Mouse (Mus musculus) lung, postnatal 0 days (tissue): Measurements from ENCODE around the gene Man2a1. TPM values are rescaled to one million over a fixed set of nuclear protein-coding genes. Genes with fewer than 3 reads are reported as not detected.

Experiments
- ATAC-seq: fragments of 200-750 bp; cut with Nextera tagmentation; 2 replicates; pipeline ENCODE4 v1.8.0; 2017; ENCODE audit warnings: moderate library complexity
- DNase-seq: peaks from one replicate; pipeline ENCODE4 v3.0.0-alpha.2; 2016; ENCODE audit warnings: low spot score
- H3K27ac ChIP-seq: fragments of 300-500 bp; sonication (generic); 2 replicates; pipeline ENCODE4 v1.5.1; 2014; ENCODE audit warnings: antibody characterized with exemption, mild to moderate bottlenecking, low read length, mixed read lengths
- H3K27me3 ChIP-seq: fragments of 300-500 bp; sonication (generic); replicated peaks from 2 replicates; pipeline ENCODE4 v1.6.1; 2014; ENCODE audit warnings: low read length, mixed read lengths; ENCODE audit not compliant: insufficient read depth
- H3K36me3 ChIP-seq: fragments of 300-500 bp; sonication (generic); 2 replicates; pipeline ENCODE4 v1.6.1; 2014; ENCODE audit warnings: low read length, mixed read lengths; ENCODE audit not compliant: insufficient read depth
- H3K4me1 ChIP-seq: fragments of 300-500 bp; sonication (generic); 2 replicates; pipeline ENCODE4 v1.6.1; 2014; ENCODE audit warnings: antibody characterized with exemption, low read depth, low read length, mixed read lengths; ENCODE audit not compliant: insufficient read depth
- H3K4me2 ChIP-seq: fragments of 300-500 bp; sonication (generic); replicated peaks from 2 replicates; pipeline ENCODE4 v1.6.1; 2014; ENCODE audit warnings: low read depth, mild to moderate bottlenecking, low read length, moderate library complexity, mixed read lengths
- H3K4me3 ChIP-seq: fragments of 300-500 bp; sonication (generic); 2 replicates; pipeline ENCODE4 v1.5.1; 2014; ENCODE audit warnings: low read depth, low read length
- H3K9ac ChIP-seq: fragments of 300-500 bp; sonication (generic); replicated peaks from 2 replicates; pipeline ENCODE4 v1.6.1; 2014; ENCODE audit warnings: low read depth, mild to moderate bottlenecking
- H3K9me3 ChIP-seq: fragments of 300-500 bp; sonication (generic); 2 replicates; pipeline ENCODE4 v1.6.1; 2016; ENCODE audit warnings: low read length, mixed read lengths
- CTCF ChIP-seq: IDR thresholded peaks from 2 replicates; pipeline ENCODE4 v1.5.1; 2016; ENCODE audit warnings: antibody characterized with exemption, mild to moderate bottlenecking
- EP300 ChIP-seq: IDR thresholded peaks from 2 replicates; pipeline ENCODE4 v1.6.1; 2016; ENCODE audit warnings: antibody characterized with exemption, mild to moderate bottlenecking, control low read depth
- WGBS: fragments of 180-500 bp; shearing (Covaris S2); extraction: QIAGEN DNeasy Blood & Tissue Kit; methylation state at CpG from one replicate; pipeline ENCODE4 v1.1.7; 2014; 5-methylcytosine and 5-hydroxymethylcytosine counted together
- polyA plus RNA-seq: library from polyadenylated mRNA; unstranded; fragments of >200 nt; fragmentation: Nextera tagmentation; extraction: Ambion mirVana; gene quantifications from 2 replicates; pipeline ENCODE4 v1.2.1, GENCODE M21; 2015

Gene Man2a1
- polyA plus RNA-seq, 1 experiment from 2014 or later = 9.7 TPM

- no peak overlapping the region for H3K4me2 ChIP-seq
- no peak; the same call in 1 of the 2 replicates for ATAC-seq
- TF ChIP-seq EP300 (no peak), CTCF (no peak)
- H3K9me3 ChIP-seq = no peaks in the 10 kb centered on the region
- WGBS = 72% methylated on average over 13 of the region's 13 CpGs
- H3K9ac ChIP-seq = no peak overlapping the region
- DNase-seq = peak; percentile 27
- H3K27ac ChIP-seq = no peak overlapping the region
- H3K27me3 ChIP-seq = no peaks in the 10 kb centered on the region
- no peak overlapping the region for H3K4me3 ChIP-seq
- no peaks in the 10 kb centered on the region; the same call in 1 of the 2 replicates for H3K4me1 ChIP-seq
- no peaks in the 10 kb centered on the region for H3K36me3 ChIP-seq
These were observed 187.8 kb downstream of the Man2a1 start for GRCm38 (mm10) chr17:64788301-64788700.

GRCm38 (mm10) chr17:64789175-64789574 lies 188.6 kb downstream of the Man2a1 start:
- no peak overlapping the region for H3K9ac ChIP-seq
- H3K4me1 ChIP-seq = no peaks in the 10 kb centered on the region; the same call in 1 of the 2 replicates
- H3K9me3 ChIP-seq = no peaks in the 10 kb centered on the region
- DNase-seq (peak; percentile 40), ATAC-seq (peak; percentile 87)
- no peak overlapping the region for H3K4me3 ChIP-seq
- H3K27ac ChIP-seq = no peak overlapping the region
- no peaks in the 10 kb centered on the region for H3K36me3 ChIP-seq
- 24% methylated on average over 3 of the region's 3 CpGs for WGBS
- no peak overlapping the region for H3K4me2 ChIP-seq
- H3K27me3 ChIP-seq = no peaks in the 10 kb centered on the region
- no peak for TF ChIP-seq CTCF
- 0 out of 2 replicates have a peak, but pooled peaks have one; percentile 28 for TF ChIP-seq EP300

- H3K4me2 ChIP-seq = no peak overlapping the region
- H3K36me3 ChIP-seq = no peaks in the 10 kb centered on the region
- H3K27me3 ChIP-seq = no peaks in the 10 kb centered on the region
- H3K4me1 ChIP-seq = no peaks in the 10 kb centered on the region; the same call in 1 of the 2 replicates
- ATAC-seq = no peak
- H3K9ac ChIP-seq = no peak overlapping the region
- no peaks in the 10 kb centered on the region for H3K9me3 ChIP-seq
- TF ChIP-seq CTCF (no peak), EP300 (no peak)
- 90% methylated on average over 3 of the region's 3 CpGs for WGBS
- no peak for DNase-seq
- H3K4me3 ChIP-seq = no peak overlapping the region
- H3K27ac ChIP-seq = no peak overlapping the region
These were observed 191.5 kb downstream of the Man2a1 start for GRCm38 (mm10) chr17:64792076-64792475.

GRCm38 (mm10) chr17:64792623-64793022 lies 192.1 kb downstream of the Man2a1 start:
- no peak overlapping the region for H3K4me3 ChIP-seq
- no peaks in the 10 kb centered on the region for H3K36me3 ChIP-seq
- TF ChIP-seq CTCF (no peak), EP300 (no peak)
- no peaks in the 10 kb centered on the region for H3K9me3 ChIP-seq
- ATAC-seq = no peak
- DNase-seq = no peak
- no peak overlapping the region for H3K9ac ChIP-seq
- no peak overlapping the region for H3K27ac ChIP-seq
- WGBS = 65% methylated on average over 5 of the region's 5 CpGs
- no peaks in the 10 kb centered on the region; the same call in 1 of the 2 replicates for H3K4me1 ChIP-seq
- no peak overlapping the region for H3K4me2 ChIP-seq
- no peaks in the 10 kb centered on the region for H3K27me3 ChIP-seq

- TF ChIP-seq CTCF = no peak
- TF ChIP-seq EP300 = no peak
- Histone ChIP-seq H3K4me1 (no peaks in the 10 kb centered on the region), H3K36me3 (no peaks in the 10 kb centered on the region), H3K27ac (no peak overlapping the region), H3K27me3 (no peaks in the 10 kb centered on the region), H3K4me3 (no peak overlapping the region), H3K9me3 (no peaks in the 10 kb centered on the region), H3K4me2 (no peak overlapping the region), H3K9ac (no peak overlapping the region)
- no peak for DNase-seq
- ATAC-seq = no peak
- WGBS = 17% methylated on average over 11 of the region's 11 CpGs
These were observed 201.8 kb downstream of the Man2a1 start for GRCm38 (mm10) chr17:64802168-64802955.

- TF ChIP-seq CTCF (no peak), EP300 (no peak)
- Histone ChIP-seq H3K27me3 (no peaks in the 10 kb centered on the region), H3K4me3 (no peak overlapping the region), H3K4me1 (no peaks in the 10 kb centered on the region), H3K27ac (no peak overlapping the region), H3K9me3 (no peaks in the 10 kb centered on the region), H3K9ac (no peak overlapping the region), H3K4me2 (no peak overlapping the region), H3K36me3 (no peaks in the 10 kb centered on the region)
- DNase-seq (no peak), ATAC-seq (no peak)
- 69% methylated on average over 7 of the region's 7 CpGs for WGBS
These were observed 202.4 kb downstream of the Man2a1 start for GRCm38 (mm10) chr17:64802956-64803275.

Other genes starting within 250 kb of the Man2a1 start
- gene 4930583I09Rik, start 235.3 kb downstream of the Man2a1 start, polyA plus RNA-seq = not detected in 2 replicates